Mouse (Mus musculus): ENCODE results near the gene Fam171a2.
"Not testable (repeated sequence)": the region's sequence is repeated elsewhere in the genome, so short reads cannot be mapped to it uniquely, and the experiment has no call there.

Gene Fam171a2

GRCm38 (mm10) chr11:102411061-102411460, 36.4 kb downstream of the Fam171a2 start:
- DNase-seq (ENCODE audit: low spot score) = no peak

DNA sequence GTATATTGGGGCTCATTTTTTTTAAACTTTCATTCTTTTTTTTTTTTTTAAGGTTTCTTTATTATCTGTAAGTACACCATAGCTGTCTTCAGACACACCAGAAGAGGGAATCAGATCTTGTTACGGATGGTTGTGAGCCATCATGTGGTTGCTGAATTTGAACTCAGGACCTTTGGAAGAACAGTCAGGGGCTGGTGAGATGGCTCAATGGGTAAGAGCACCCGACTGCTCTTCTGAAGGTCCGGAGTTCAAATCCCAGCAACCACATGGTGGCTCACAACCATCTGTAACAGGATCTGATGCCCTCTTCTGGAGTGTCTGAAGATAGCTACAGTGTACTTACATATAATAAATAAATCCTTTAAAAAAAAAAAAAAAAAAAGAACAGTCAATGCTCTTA, 37.1 kb downstream of the Fam171a2 start:
- DNase-seq (ENCODE audit: low spot score) = not testable (repeated sequence)

DNA sequence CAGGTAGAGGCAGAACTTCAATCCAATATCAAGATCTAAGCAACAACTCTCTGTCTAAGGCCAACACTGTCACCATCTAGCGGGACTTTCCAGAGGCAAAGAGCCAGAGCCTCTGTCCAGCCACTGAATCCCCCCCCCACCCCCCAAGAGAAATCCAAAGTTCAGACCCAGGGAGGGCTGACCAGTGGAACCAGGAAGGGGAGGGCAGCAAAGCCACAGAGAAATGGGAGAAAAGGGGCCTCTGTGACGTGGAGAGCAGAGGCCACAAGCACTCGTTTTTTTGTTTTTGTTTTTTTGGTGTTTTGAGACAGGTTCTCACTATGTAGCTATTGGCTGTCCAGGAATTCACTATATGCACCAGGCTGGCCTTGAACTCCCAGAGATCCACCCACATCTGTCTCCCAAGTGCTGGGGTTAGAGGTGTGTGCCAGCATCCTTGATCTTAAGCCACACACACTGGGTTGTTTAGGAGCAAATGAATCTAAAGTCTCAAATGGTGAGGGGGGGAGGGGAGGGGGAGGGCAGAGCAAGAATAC, 37.6 kb downstream of the Fam171a2 start:
- DNase-seq (ENCODE audit: low spot score) = no peak

GRCm38 (mm10) chr11:102408888-102409794, 38.3 kb downstream of the Fam171a2 start:
- no peak for DNase-seq (ENCODE audit: low spot score)

- DNase-seq (ENCODE audit: low spot score) = peak; percentile 100
Measured at GRCm38 (mm10) chr11:102408344-102408876, 39.1 kb downstream of the Fam171a2 start.

GRCm38 (mm10) chr11:102407834-102408215, 39.7 kb downstream of the Fam171a2 start, which contains the start of gene Slc25a39:
Slc25a39 (minus strand) TSS chr11:102407946.
- DNase-seq (ENCODE audit: low spot score) = no peak

DNA sequence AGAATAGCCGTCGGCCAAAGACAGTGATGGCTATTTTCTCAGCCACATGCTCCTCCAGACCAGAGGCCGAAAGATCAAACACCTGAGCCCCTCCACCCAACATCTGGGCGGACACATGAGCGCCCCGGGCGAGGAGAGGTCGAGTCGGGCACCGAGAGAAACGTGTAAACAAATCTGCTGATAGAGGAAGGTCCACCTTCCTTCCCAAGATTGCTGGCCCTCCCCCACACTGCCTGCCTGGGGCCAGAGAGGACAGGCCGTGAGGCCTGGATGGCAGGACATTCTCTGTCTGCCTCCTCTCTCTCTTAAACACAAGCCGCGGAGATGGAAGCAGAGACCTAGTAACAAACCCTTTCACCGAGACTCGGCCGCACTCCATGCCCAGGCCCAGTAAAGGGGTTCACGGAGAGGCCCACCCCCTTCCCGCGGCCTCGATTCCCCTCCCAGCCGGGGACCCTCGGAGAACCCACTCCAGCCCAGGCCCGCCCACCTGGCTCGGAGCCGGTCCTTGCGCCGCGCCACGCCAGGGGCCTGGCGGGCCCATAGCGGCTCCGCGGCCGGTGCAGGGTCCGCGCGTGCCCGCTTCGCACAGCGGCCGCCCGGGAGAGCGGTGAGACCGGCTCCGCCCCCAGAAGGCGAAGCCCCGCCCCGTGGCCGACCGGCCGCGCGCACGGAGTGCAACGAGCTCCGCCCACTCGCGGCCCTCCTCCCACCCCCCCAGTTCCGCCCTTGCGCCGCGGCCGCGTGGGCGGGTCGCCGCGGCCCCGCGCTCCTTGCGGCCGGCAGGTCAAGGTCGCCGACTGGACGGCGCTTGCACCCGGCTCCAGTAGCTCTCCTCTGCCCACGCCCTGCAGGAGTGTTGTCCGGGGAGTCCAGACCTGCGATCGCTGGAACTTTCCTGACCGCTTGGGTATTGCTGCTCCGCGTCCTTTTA, 40.3 kb downstream of the Fam171a2 start:
- DNase-seq (ENCODE audit: low spot score) = peak; percentile 92

GRCm38 (mm10) chr11:102406401-102406800, 41.1 kb downstream of the Fam171a2 start:
- DNase-seq (ENCODE audit: low spot score) = no peak

GRCm38 (mm10) chr11:102405544-102406285, 41.8 kb downstream of the Fam171a2 start:
- DNase-seq (ENCODE audit: low spot score) = no peak

DNA sequence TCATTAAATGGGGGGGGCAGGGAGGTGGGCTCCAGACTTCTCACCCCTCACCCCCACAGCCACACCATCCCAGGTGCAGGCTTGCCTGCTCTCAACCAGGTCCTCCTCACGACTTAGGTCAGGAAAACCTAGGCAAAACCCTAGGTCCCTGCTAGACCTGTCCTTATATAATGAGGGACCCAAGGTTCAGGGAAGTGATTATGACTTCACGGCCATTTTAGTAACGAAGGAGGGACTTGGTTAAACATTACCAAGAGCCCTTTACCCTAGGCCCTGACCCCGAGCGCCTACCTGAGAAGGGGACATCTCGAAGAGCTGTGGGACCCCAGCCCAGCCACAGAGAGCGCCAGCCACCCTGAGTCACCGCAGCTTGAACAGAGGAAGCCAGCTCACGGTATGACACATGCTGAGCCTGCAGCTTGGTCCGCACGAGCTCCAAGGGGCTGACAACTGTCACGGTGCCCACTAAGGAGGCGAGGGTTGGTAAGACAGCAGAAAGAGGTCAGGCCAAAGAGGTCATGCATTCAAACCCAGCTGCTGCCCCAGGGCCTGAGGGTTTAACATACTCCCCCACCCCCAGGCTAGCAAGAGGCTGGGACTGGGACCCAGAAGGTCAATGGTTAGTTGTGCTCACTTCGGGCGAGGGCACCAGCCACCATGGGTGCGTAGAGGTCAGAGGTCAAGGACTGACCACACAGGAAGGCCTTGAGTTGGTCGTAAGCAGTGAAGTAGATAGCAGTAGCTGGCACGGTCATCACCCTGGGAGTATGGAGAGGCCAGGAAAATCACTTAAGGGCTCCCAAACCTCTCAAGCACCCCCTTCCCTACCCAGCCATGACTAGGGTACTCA, 43.1 kb downstream of the Fam171a2 start:
- no peak for DNase-seq (ENCODE audit: low spot score)

DNA sequence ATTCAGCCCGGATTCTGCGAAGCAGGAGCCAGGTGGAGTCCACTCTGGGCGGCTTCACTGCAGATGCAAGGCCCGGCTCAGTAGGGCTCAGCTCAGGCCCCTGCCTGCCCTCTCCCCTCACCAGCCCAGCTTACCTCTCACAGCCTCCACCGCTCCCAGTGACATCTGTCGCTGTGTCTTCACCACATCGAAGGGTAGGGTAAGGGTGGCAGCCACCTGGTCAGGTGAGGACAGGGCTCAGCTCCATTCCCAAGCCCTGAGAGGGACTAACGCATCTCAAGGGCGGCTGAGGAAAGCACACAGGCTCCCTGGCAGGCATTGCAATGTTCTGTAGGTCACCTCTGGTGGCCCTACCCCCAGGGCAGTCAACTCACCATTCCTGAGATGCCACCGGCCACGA, 43.8 kb downstream of the Fam171a2 start:
- DNase-seq (ENCODE audit: low spot score) = no peak

DNA sequence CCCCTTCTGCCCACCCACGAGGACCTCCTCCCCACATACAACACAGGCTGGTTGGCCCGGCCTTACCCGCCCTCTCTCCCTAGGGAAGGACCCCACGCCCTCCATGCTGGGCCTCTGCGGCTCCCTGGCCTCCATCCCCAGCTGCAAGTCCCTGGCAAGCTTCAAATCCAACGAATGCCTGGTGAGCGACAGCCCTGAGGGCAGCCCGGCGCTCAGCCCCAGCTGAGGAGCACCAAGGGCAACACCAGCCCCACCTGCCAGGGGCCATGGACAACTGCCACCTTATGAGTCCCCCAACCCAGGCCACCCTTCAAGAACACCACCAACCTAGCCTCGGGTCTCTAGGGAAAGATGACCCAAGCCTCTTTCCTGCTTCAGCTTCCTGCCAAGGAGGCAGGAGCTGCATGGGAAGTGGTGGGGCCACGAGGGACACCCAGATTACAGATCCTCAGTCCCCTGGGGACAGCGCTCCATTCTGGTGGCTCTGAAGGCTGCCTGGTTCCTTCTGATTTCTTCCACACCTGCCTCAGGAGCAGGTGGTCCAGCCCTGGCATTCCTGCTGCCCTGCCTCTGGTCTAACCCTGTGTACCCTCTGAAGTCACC, 45.5 kb downstream of the Fam171a2 start:
- no peak for DNase-seq (ENCODE audit: low spot score)

DNA sequence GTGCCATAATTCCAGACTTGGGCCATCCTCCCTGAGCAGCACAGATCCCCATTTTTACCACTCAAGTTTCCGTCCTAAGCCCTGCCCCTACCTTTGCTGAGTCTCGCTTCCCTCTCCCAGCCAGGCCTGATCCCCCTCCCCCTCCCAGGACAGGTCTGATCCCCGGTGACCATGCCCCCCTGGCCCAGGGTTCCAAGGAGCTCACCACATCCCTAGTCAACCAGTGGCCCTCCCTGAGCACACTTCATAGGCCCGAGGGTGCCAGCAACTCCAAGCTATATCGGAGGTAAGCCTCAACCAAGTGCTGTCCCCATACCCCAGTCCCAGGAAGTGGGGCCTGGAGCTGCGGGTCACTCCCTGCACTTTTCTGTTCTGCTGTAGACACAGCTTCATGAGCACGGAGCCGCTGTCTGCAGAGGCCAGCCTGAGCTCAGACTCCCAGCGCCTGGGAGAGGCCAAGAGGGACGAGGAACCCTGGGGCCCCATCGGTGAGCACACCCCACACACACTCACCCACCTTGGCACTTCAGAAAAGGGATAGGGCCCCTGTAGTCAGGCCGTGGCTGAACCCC, 46.9 kb downstream of the Fam171a2 start:
- DNase-seq (ENCODE audit: low spot score) = no peak

GRCm38 (mm10) chr11:102399610-102400072, 47.8 kb downstream of the Fam171a2 start:
- no peak for DNase-seq (ENCODE audit: low spot score)

GRCm38 (mm10) chr11:102399107-102399506, 48.4 kb downstream of the Fam171a2 start:
- no peak for DNase-seq (ENCODE audit: low spot score)

GRCm38 (mm10) chr11:102398007-102398825, 49.3 kb downstream of the Fam171a2 start:
- DNase-seq (ENCODE audit: low spot score) = no peak

DNA sequence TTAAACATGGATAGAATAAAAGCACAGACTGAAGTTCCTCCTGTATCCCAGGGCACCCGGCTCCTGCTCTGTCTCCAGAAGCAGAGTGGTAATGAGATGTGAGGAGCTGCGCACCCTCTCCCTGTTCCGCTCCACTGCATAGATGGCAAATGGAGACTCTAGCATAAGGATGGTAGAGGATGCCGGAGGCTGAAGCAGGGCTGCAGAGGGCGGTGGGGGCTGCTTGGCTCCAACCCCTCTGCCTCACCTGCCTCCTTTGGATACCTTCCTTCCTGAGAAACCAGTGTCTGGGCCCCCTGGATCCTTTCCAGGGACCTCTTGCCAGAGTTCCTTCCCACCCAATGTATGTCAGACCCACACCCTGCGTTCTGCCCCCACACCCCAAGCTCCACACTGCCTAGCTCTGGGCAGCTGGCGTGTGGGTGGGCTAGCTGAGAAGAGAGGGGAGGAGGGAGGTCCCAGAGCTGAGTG, 50.8 kb downstream of the Fam171a2 start:
- DNase-seq (ENCODE audit: low spot score) = no peak

DNA sequence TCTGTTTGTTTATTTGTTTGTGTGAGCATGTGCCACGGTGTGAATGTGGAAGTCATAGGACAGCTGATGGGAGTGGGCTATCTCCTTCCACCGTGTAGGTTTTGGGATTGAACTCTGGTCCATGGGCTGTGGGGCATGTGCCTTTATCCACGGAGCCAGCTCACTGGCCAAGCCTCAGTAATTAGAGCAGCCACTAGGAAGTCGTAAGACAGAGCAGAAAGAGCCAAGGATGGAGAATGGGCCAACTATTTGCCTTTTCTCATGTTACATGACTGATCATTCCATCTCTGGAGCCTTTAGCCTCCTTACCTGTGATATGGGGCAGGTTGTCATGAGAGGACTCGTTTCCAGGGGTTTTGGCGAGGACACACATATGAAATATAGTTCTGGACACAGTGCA, 51.2 kb downstream of the Fam171a2 start:
- DNase-seq (ENCODE audit: low spot score) = no peak

DNA sequence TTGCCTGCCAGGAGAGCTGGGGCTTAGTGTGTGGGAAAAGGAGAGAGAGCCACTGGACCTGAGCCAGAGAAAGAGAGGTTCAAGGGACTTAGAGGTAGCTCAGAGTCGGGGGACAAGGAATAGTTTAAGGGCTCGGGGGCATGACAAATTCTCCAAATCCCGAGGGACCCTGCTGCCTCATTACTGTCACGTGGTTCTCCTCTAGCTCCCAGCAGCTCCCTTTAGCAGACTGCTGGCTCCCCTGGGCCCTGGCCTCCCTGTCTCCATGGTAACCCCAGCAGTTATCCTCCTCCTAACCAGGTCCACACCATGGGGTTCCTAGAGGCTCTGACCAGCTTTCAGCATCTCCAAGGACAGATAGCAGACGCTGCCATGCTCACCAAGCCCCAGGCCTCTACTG, 52.2 kb downstream of the Fam171a2 start:
- DNase-seq (ENCODE audit: low spot score) = peak; percentile 27

Data from embryo, embryonic 10.5 days (tissue).